Mouse (Mus musculus) kidney, postnatal 14 days (tissue): Measurements from ENCODE around the gene 2810021J22Rik.
A peak's percentile ranks its signal among the peaks of the same experiment; 100 is the strongest.
"Not testable (repeated sequence)": the region's sequence is repeated elsewhere in the genome, so short reads cannot be mapped to it uniquely, and the experiment has no call there.

Experiments used
- DNase-seq: peaks from one replicate; pipeline ENCODE4 v3.0.0; 2022; ENCODE audit warnings: mixed read lengths

The 2810021J22Rik gene

GRCm38 (mm10) chr11:58867039-58867953, at the start of gene 2810021J22Rik:
Gene 2810021J22Rik, plus strand, starts transcription at chr11:58867216.
- DNase-seq = peak; percentile 83

- not testable (repeated sequence) for DNase-seq
Measured at GRCm38 (mm10) chr11:58828937-58829336, 38.1 kb upstream of the 2810021J22Rik start, which contains the start of gene Olfr312. Gene Olfr312, plus strand, starts transcription at chr11:58829237.

- DNase-seq = no peak
Measured at GRCm38 (mm10) chr11:58829764-58830163, 37.3 kb upstream of the 2810021J22Rik start.

GRCm38 (mm10) chr11:58832541-58832940, 34.5 kb upstream of the 2810021J22Rik start:
- not testable (repeated sequence) for DNase-seq

DNA sequence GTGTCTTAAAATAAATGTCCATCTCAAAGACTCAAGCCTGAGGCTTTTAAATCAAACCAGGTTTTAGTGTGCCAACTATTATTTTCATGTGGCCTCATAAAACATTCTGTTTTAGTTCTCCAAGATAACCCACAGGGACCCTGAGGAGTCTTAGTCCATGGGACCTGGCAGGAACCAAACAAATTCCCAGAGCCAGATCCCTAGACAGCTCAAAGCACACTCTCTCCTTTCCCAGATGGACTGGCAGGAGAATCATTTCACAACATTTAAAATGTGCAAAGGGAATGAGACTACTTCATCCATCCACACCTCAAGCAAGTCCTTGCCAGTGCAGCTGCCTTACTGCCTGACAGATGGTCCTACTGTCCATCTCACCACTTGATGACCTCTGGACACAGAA, 28.1 kb upstream of the 2810021J22Rik start, which contains the start of gene Olfr311:
Gene Olfr311, plus strand, starts transcription at position 301 of the 400 bp plus-strand sequence.
- DNase-seq = not testable (repeated sequence)

DNA sequence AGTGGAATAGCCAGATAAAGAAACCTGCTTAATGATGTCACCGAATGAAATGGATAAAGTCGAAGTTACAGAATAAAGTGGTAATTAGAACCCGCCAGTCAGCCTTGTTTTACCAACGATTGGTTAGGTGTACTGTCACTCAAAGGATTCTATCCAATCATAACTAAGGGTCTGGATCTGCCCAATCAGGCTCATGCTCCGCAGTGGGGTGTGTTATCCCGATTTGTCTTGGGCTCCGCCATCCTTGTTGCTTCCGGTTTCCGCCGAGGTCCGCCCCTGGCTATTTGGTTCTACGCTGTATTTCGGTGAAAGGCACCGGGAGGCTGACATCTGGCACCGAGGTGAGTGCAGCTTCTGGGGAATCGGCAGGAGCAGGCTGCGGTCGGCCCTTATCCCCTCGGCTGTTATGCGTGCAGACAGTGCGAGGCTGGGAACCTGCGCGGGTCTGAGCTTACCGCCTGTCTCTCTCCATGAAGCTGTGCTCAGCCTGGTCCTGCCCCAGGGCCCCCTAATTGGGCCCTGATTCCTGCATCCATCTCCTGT, 20.0 kb upstream of the 2810021J22Rik start, which contains the start of gene Gm12258:
Gene Gm12258, plus strand, starts transcription at position 240 of the 543 bp plus-strand sequence.
- DNase-seq = peak; percentile 95

DNA sequence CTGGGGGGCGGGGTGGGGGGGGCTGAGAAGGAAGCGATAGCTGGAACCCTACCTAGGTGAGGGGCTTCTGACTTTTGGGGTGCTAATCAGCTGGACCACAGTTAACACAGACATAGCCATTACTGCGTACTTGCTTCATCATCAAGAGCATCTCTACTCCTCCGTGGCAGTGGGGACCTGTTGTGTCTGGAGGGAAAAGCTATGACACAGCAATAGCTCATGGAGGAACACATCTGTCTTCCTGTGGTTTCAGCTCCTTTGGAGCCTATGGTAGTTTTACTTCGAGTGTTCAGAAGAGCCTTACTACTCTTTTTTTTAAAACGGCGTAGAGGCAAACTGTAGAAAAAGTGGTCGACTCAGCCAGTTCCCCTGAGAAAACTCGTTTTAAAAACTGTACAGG, 19.4 kb upstream of the 2810021J22Rik start:
- DNase-seq = no peak

DNA sequence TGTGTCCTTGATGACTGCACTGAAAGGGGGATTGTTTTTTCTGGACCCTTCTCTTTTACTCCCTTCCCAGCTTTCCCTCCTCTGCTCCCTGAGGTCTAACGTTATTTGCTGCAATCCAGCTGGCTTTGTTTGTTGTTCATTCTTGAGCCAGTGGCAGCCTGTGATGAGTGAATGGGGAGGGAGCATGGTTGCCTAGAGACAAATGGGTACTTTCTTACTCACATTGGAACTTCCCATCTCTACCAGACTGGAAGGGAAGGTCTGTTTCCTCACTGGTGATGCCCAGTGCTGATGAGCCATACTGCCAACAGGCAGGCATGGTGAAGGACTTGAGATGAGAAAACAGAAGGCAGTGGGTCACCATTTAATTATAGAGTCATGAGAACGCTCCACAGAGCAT, 17.3 kb upstream of the 2810021J22Rik start:
- no peak for DNase-seq

DNA sequence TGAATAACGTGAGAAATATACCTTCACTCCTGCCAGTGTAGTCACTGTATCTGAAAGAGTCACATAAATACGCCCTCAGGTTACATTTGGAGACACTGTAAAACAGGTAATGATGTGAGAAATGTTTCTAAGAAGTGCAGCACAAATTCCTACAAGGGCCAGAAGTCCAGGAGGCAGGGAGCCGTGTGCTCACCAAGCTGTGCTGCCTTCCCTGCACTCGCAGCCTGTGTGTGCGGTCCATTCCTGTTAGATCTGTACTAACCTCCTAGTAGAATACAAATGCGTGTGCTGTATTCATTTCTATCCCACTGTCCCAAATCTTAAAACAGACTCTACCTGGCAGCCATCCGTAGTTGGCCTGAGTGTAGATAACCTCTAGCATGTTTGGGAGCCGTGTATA, 6.3 kb upstream of the 2810021J22Rik start:
- no peak for DNase-seq

GRCm38 (mm10) chr11:58867954-58868330, 926 bp downstream of the 2810021J22Rik start:
- no peak for DNase-seq

GRCm38 (mm10) chr11:58870961-58871360, 3.9 kb downstream of the 2810021J22Rik start:
- no peak for DNase-seq

GRCm38 (mm10) chr11:58883756-58884155, 16.7 kb downstream of the 2810021J22Rik start:
- no peak for DNase-seq

DNA sequence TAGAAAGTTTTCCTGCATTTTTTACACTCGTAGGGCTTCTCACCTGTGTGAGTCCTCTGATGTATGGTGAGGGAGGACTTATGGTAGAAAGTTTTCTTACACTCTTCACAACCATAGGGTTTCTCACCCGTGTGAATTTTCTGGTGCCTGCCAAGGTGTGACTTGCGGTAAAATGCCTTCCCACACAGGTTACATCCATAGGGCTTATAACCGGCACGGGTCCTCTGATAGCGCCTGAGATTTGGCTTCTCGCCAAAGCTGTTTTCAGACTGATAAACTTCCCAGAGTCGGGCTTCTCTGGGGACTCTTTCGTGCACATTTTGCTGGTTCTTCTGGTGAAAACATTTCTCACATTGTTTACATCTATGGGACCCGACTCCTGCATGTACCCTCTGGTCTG, 23.5 kb downstream of the 2810021J22Rik start:
- DNase-seq = no peak

DNA sequence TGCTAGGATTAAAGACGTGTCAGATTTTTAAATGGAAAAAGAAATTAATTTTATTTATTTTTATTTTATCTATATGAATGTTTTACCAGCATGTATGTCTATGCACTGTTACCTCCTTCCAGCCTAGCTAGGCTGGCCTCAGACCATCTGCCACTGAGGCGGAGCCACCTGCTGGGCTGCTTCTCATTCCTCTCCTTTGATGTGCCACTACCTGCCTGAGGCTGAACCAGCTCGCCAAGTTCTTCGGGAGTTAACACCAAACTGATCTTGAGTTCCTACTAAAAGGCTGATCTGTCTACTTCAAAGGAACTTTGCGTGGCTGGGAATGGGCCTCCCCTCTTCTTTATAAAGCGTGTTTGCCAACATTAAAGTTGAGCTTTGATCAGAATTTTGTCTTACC, 27.4 kb downstream of the 2810021J22Rik start:
- no peak for DNase-seq

DNA sequence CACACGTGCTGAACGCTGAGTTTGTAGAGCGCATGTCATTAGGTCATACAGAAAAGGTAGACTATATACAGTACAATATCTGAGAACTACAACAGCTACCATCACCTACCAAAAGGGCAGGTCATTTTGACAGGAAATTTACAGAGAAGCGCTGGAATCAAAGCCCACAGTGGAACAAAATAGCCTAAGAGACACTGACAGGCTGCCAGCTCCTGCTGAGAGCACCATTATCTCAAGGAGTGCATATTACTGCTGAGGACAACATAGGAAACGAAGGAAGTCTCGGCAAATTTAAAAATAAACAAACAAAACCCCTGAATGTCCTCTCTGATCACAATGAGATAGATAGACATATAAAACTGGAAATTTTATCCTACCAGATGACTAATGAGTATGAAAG, 30.5 kb downstream of the 2810021J22Rik start:
- DNase-seq = no peak

DNA sequence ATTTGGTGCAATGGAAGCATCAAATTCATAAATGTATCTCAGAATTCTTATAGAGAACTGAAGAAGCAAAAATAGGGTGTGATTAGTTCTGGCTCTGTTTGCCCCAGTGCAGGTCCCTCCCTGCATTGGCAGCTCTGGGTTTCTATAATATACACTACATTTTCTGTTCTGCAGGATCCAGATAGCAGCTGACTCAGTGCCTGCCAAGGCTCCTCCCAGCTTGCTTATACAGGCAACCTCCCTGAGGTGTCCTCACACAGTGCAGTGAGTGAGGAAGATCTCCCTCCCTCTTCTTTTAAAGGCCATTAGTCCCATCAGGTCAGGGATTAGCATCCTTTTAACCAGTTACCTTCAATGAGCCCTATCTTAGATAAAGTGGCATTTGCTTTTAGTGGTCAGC, 34.1 kb downstream of the 2810021J22Rik start:
- no peak for DNase-seq

- DNase-seq = peak; percentile 96
Measured at GRCm38 (mm10) chr11:58903511-58904409, 36.7 kb downstream of the 2810021J22Rik start, which contains the start of gene Zfp39. Gene Zfp39, minus strand, starts transcription at chr11:58904225.

GRCm38 (mm10) chr11:58904410-58904718, 37.3 kb downstream of the 2810021J22Rik start:
- DNase-seq = no peak

- DNase-seq = peak; percentile 17
Measured at GRCm38 (mm10) chr11:58904838-58905237, 37.8 kb downstream of the 2810021J22Rik start.

DNA sequence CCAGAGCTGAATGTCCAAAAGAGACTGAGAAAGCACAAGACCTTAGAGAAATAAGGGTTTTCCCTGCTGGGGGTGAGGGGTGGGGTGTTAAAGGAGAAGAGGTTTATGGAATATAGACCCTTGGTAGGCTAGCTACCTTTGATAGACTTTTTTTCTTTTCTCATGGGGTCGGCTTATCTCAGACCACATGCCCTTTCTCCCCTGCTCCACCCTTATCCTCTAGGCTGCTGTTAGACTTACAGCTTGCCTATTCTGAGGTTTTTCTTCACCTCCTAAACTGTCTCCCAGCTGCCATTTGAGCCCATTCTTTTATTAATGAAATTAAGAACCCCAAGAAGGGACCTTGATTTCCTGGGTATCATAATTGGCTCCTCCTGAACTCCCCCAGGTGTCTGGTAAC, 46.8 kb downstream of the 2810021J22Rik start:
- DNase-seq = no peak

DNA sequence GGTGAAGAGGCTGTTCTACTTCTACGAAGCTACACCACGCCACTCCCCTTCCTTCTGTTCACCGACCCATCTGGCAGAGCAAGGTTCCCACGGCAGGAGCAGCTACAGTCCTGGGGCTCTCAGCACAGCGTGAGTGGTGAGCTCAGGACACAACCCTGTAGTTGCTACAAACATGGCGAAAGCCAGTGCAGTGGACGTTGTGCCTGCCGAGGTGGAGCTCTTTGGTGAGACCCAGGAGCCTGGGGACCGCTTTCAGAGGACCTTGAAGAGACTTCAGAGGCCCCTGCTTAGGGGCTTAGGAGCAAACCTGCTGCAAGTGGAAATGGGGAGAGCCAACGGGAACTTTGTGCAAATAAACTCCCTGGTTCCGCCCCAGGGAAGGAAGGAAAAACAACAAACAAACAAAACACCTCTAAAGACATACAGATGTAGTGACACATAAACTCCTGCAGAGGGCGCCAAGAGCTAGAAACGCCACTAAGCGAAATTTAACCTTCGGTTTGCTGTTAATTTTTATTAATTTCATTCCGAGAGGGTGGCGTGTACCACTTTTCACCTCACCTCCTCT, 47.5 kb downstream of the 2810021J22Rik start:
- DNase-seq = peak; percentile 37
